12 mouse cellular contexts compared by ENCODE assay signal in genomic region chr9:60510876-60511275, GRCm38 (mm10). TPM values are rescaled to one million over a fixed set of nuclear protein-coding genes. Genes with fewer than 3 reads are reported as not detected.
A peak's percentile ranks its signal among the peaks of the same experiment; 100 is the strongest.
DNase-seq lines count a peak whose midpoint lies in the region; ATAC-seq and TF ChIP-seq lines count a peak whose summit lies in the region.
"Had no signal": no experiment of that assay in that cellular context is flagged by ENCODE, and none has a peak within 500 bp of the region (broad histone marks: within the 10 kb centered on the region; RNA-seq: fewer than 3 reads in every experiment).

No protein-coding gene starts in this region.

- TF ChIP-seq CTCF in midbrain, postnatal 0 days (IDR thresholded peaks at IDR 0.05): no peak

- H3K27me3 ChIP-seq in midbrain, embryonic 10.5 days (ENCODE audit: low read depth, poor library complexity, severe bottlenecking): peaks cover 54% of the 10 kb centered on the region
- peaks cover 3% of the 10 kb centered on the region; the same call in 1 of the 2 replicates for H3K27me3 ChIP-seq in midbrain, postnatal 0 days (ENCODE audit: insufficient read depth, low read length)
- no peaks in the 10 kb centered on the region for H3K27me3 ChIP-seq in heart, embryonic 12.5 days (replicated peaks)
- no peaks in the 10 kb centered on the region for H3K27me3 ChIP-seq in intestine, embryonic 15.5 days (replicated peaks)
- H3K27me3 ChIP-seq in stomach, embryonic 15.5 days (replicated peaks): no peaks in the 10 kb centered on the region
- no peaks in the 10 kb centered on the region for H3K27me3 ChIP-seq in forebrain, embryonic 14.5 days (replicated peaks; ENCODE audit: control insufficient read depth, insufficient read depth, low read length)

- no peak for DNase-seq in midbrain, embryonic 10.5 days (ENCODE audit: low spot score)
- DNase-seq in midbrain, postnatal 0 days (ENCODE audit: low spot score): no peak
- no peak for DNase-seq in layer of hippocampus, postnatal 36 days
- DNase-seq in forebrain, embryonic 14.5 days (ENCODE audit: low spot score): no peak
- DNase-seq: gastrocnemius, postnatal 25 days had no signal

- no peak for ATAC-seq in midbrain, postnatal 0 days (ENCODE audit: low FRiP score)
- no peak; the same call in 1 of the 2 replicates for ATAC-seq in heart, embryonic 12.5 days (ENCODE audit: insufficient number of reproducible peaks, low FRiP score)
- ATAC-seq in intestine, embryonic 15.5 days: peak; percentile 69; the same call in 1 of the 2 replicates
- ATAC-seq in stomach, embryonic 15.5 days (ENCODE audit: insufficient read depth, low FRiP score, low read depth): peak; percentile 50; the same call in 1 of the 2 replicates
- ATAC-seq in forebrain, embryonic 14.5 days: no peak

- H3K4me1 ChIP-seq in midbrain, embryonic 10.5 days: peaks cover 47% of the 10 kb centered on the region
- H3K4me1 ChIP-seq in midbrain, postnatal 0 days (ENCODE audit: insufficient read depth, low read length): no peaks in the 10 kb centered on the region
- peaks cover 33% of the 10 kb centered on the region for H3K4me1 ChIP-seq in heart, embryonic 12.5 days (replicated peaks)
- peaks cover 24% of the 10 kb centered on the region for H3K4me1 ChIP-seq in intestine, embryonic 15.5 days (replicated peaks)
- H3K4me1 ChIP-seq in stomach, embryonic 15.5 days: peaks cover 8% of the 10 kb centered on the region
- H3K4me1 ChIP-seq in forebrain, embryonic 14.5 days (ENCODE audit: control insufficient read depth, insufficient read depth, low read length): no peaks in the 10 kb centered on the region

- no peak overlapping the region for H3K9ac ChIP-seq in midbrain, postnatal 0 days (replicated peaks; ENCODE audit: low read length, poor library complexity, severe bottlenecking)
- H3K9ac ChIP-seq in heart, embryonic 12.5 days: no peak overlapping the region
- no peak overlapping the region for H3K9ac ChIP-seq in intestine, embryonic 15.5 days
- no peak overlapping the region for H3K9ac ChIP-seq in stomach, embryonic 15.5 days
- no peak overlapping the region for H3K9ac ChIP-seq in forebrain, embryonic 14.5 days (ENCODE audit: low read length)

- WGBS in midbrain, embryonic 10.5 days: 40% methylated on average over 6 of the region's 6 CpGs
- 41% methylated on average over 6 of the region's 6 CpGs for WGBS in midbrain, postnatal 0 days
- 36% methylated on average over 6 of the region's 6 CpGs for WGBS in heart, embryonic 12.5 days
- 34% methylated on average over 6 of the region's 6 CpGs for WGBS in intestine, embryonic 15.5 days
- WGBS in stomach, embryonic 15.5 days: 35% methylated on average over 6 of the region's 6 CpGs
- 47% methylated on average over 6 of the region's 6 CpGs for WGBS in forebrain, embryonic 14.5 days

- no peak overlapping the region for H3K4me2 ChIP-seq in midbrain, postnatal 0 days (ENCODE audit: low read depth, low read length, poor library complexity, severe bottlenecking)
- H3K4me2 ChIP-seq in heart, embryonic 12.5 days: no peak overlapping the region
- H3K4me2 ChIP-seq in intestine, embryonic 15.5 days (replicated peaks): 0 out of 2 replicates have a peak overlapping the region, but pooled peaks have one; percentile 9
- H3K4me2 ChIP-seq in stomach, embryonic 15.5 days: 0 out of 2 replicates have a peak overlapping the region, but pooled peaks have one; percentile 10
- H3K4me2 ChIP-seq in forebrain, embryonic 14.5 days (ENCODE audit: low read length): no peak overlapping the region
- H3K4me2 ChIP-seq: liver, embryonic 11.5 days had no signal

- H3K36me3 ChIP-seq in midbrain, embryonic 10.5 days: 0 out of 2 replicates have a peak, but pooled peaks cover 4% of the 10 kb centered on the region
- no peaks in the 10 kb centered on the region for H3K36me3 ChIP-seq in midbrain, postnatal 0 days (ENCODE audit: insufficient read depth, low read length)
- H3K36me3 ChIP-seq in heart, embryonic 12.5 days: no peaks in the 10 kb centered on the region; the same call in 1 of the 2 replicates
- H3K36me3 ChIP-seq in intestine, embryonic 15.5 days: no peaks in the 10 kb centered on the region
- H3K36me3 ChIP-seq in stomach, embryonic 15.5 days: no peaks in the 10 kb centered on the region
- H3K36me3 ChIP-seq in forebrain, embryonic 14.5 days (ENCODE audit: control insufficient read depth, insufficient read depth, low read length): no peaks in the 10 kb centered on the region

- peak overlapping the region; percentile 39; the same call in 1 of the 2 replicates for H3K27ac ChIP-seq in midbrain, embryonic 10.5 days (replicated peaks)
- H3K27ac ChIP-seq in midbrain, postnatal 0 days (ENCODE audit: low read depth, low read length): no peak overlapping the region
- H3K27ac ChIP-seq in heart, embryonic 12.5 days (ENCODE audit: poor library complexity, severe bottlenecking): peak overlapping the region; percentile 45; the same call in 1 of the 2 replicates
- peak overlapping the region; percentile 29 for H3K27ac ChIP-seq in intestine, embryonic 15.5 days
- peak overlapping the region; percentile 77 for H3K27ac ChIP-seq in stomach, embryonic 15.5 days
- no peak overlapping the region for H3K27ac ChIP-seq in forebrain, embryonic 14.5 days (ENCODE audit: low read depth, low read length)
- H3K27ac ChIP-seq: layer of hippocampus, adult 2 months had no signal

- no peaks in the 10 kb centered on the region for H3K9me3 ChIP-seq in midbrain, embryonic 10.5 days (replicated peaks)
- H3K9me3 ChIP-seq in midbrain, postnatal 0 days (ENCODE audit: low read length): no peaks in the 10 kb centered on the region
- H3K9me3 ChIP-seq in heart, embryonic 12.5 days (replicated peaks): no peaks in the 10 kb centered on the region
- H3K9me3 ChIP-seq in intestine, embryonic 15.5 days: no peaks in the 10 kb centered on the region
- H3K9me3 ChIP-seq in stomach, embryonic 15.5 days: no peaks in the 10 kb centered on the region
- no peaks in the 10 kb centered on the region for H3K9me3 ChIP-seq in forebrain, embryonic 14.5 days (replicated peaks; ENCODE audit: control insufficient read depth, low read length)
- H3K9me3 ChIP-seq: megakaryocyte, embryonic 14.5 days had no signal

- H3K4me3 ChIP-seq in midbrain, embryonic 10.5 days: no peak overlapping the region
- H3K4me3 ChIP-seq in midbrain, postnatal 0 days (ENCODE audit: low read depth, low read length): no peak overlapping the region
- no peak overlapping the region for H3K4me3 ChIP-seq in heart, embryonic 12.5 days
- no peak overlapping the region for H3K4me3 ChIP-seq in intestine, embryonic 15.5 days (replicated peaks)
- no peak overlapping the region for H3K4me3 ChIP-seq in stomach, embryonic 15.5 days (replicated peaks)
- H3K4me3 ChIP-seq in forebrain, embryonic 14.5 days (ENCODE audit: low read depth, low read length): no peak overlapping the region
- H3K4me3 ChIP-seq: erythroblast, embryonic 14.5 days; layer of hippocampus, adult 2 months; megakaryocyte, embryonic 14.5 days had no signal

RNA-seq across cellular contexts. Expression of gene Thsd4, which starts 11.0 kb away (rescaled TPM):
- 4.1 and 9.6 TPM in 2 replicates for polyA plus RNA-seq in midbrain, embryonic 10.5 days (2016; fragmentation: Nextera tagmentation; extraction: Ambion mirVana)
- 20.8 and 23.6 TPM in 2 replicates for total RNA-seq in midbrain, postnatal 0 days (2014; rRNA removed)
- polyA plus RNA-seq in midbrain, postnatal 0 days (2015; fragmentation: Nextera tagmentation; extraction: Ambion mirVana): 3.6 and 4.8 TPM in 2 replicates
- polyA plus RNA-seq in heart, embryonic 12.5 days (2016; fragmentation: Nextera tagmentation; extraction: Ambion mirVana): 12.4 and 14.0 TPM in 2 replicates
- 23.2 and 25.8 TPM in 2 replicates for polyA plus RNA-seq in intestine, embryonic 15.5 days (2015; fragmentation: Nextera tagmentation; extraction: Ambion mirVana)
- 21.1 and 22.2 TPM in 2 replicates for polyA plus RNA-seq in stomach, embryonic 15.5 days (2015; fragmentation: Nextera tagmentation; extraction: Ambion mirVana)
- 10 to 100 TPM; 22.9 to 25.7 TPM for total RNA-seq in layer of hippocampus, postnatal 36 days (2021)
- polyA plus RNA-seq in forebrain, embryonic 14.5 days (2014; fragmentation: Nextera tagmentation; extraction: Ambion mirVana): 3.4 and 4.9 TPM in 2 replicates

Comparison
In these comparisons a context has a peak if more than half of its experiments do, and no peak if none do; other contexts are left out.
1. H3K27ac ChIP-seq: peak in midbrain, embryonic 10.5 days (single experiment), heart, embryonic 12.5 days (single experiment), intestine, embryonic 15.5 days (single experiment) and stomach, embryonic 15.5 days (single experiment); none in midbrain, postnatal 0 days (single experiment) and forebrain, embryonic 14.5 days (single experiment).
2. ATAC-seq: peak in intestine, embryonic 15.5 days (single experiment) and stomach, embryonic 15.5 days (single experiment); none in midbrain, postnatal 0 days (single experiment), heart, embryonic 12.5 days (single experiment) and forebrain, embryonic 14.5 days (single experiment).
3. H3K4me2 ChIP-seq: peak in intestine, embryonic 15.5 days (single experiment) and stomach, embryonic 15.5 days (single experiment); none in midbrain, postnatal 0 days (single experiment), heart, embryonic 12.5 days (single experiment) and forebrain, embryonic 14.5 days (single experiment).